Mouse (Mus musculus): ENCODE measurements around the gene Trp53tg5.

Trp53tg5 gene

GRCm38 (mm10) chr2:164496331-164496730, 22.8 kb upstream of the Trp53tg5 start:
- DNase-seq = no peak

- no peak for DNase-seq
These were observed 20.6 kb upstream of the Trp53tg5 start for GRCm38 (mm10) chr2:164494126-164494525.

GRCm38 (mm10) chr2:164487812-164488211, 14.3 kb upstream of the Trp53tg5 start:
- no peak for DNase-seq

GRCm38 (mm10) chr2:164487115-164487527, 13.6 kb upstream of the Trp53tg5 start:
- no peak for DNase-seq

- DNase-seq = peak; percentile 77 to 83
These were observed 13.0 kb upstream of the Trp53tg5 start for GRCm38 (mm10) chr2:164486258-164487114.

GRCm38 (mm10) chr2:164485681-164486257, 12.2 kb upstream of the Trp53tg5 start, which contains the start of gene Dbndd2:
Gene Dbndd2, plus strand, starts transcription at chr2:164486106.
- peak; percentile 79 to 90 for DNase-seq

GRCm38 (mm10) chr2:164470254-164470653, 3.3 kb downstream of the Trp53tg5 start:
- DNase-seq = peak; percentile 78 to 88

- no peak for DNase-seq
These were observed 6.7 kb downstream of the Trp53tg5 start for GRCm38 (mm10) chr2:164466787-164467186.

GRCm38 (mm10) chr2:164465161-164465560, 8.4 kb downstream of the Trp53tg5 start:
- DNase-seq = no peak

GRCm38 (mm10) chr2:164460745-164461551, 12.6 kb downstream of the Trp53tg5 start, which contains the start of gene Gm20458:
Gene Gm20458, plus strand, starts transcription at chr2:164460967.
- peak; percentile 97 to 99 for DNase-seq

GRCm38 (mm10) chr2:164458535-164458934, 15.0 kb downstream of the Trp53tg5 start:
- peak in 1 of 2 experiments; percentile 53 for DNase-seq

- DNase-seq = peak; percentile 81 to 84
These were observed 15.6 kb downstream of the Trp53tg5 start for GRCm38 (mm10) chr2:164457942-164458341.

GRCm38 (mm10) chr2:164456864-164457300, 16.6 kb downstream of the Trp53tg5 start, which contains the start of gene Sys1:
Gene Sys1, plus strand, starts transcription at chr2:164456964.
- peak; percentile 32 to 55 for DNase-seq

GRCm38 (mm10) chr2:164456413-164456812, 17.1 kb downstream of the Trp53tg5 start:
- DNase-seq = no peak

GRCm38 (mm10) chr2:164455421-164456190, 17.9 kb downstream of the Trp53tg5 start:
- DNase-seq = peak in 1 of 2 experiments; percentile 71

GRCm38 (mm10) chr2:164454846-164455245, 18.7 kb downstream of the Trp53tg5 start:
- peak; percentile 95 to 96 for DNase-seq

- DNase-seq = peak; percentile 42 to 68
These were observed 19.5 kb downstream of the Trp53tg5 start for GRCm38 (mm10) chr2:164453887-164454500.

- peak; percentile 34 to 73 for DNase-seq
These were observed 20.3 kb downstream of the Trp53tg5 start for GRCm38 (mm10) chr2:164453047-164453757.

- DNase-seq = peak in 1 of 2 experiments; percentile 56
These were observed 21.4 kb downstream of the Trp53tg5 start for GRCm38 (mm10) chr2:164452000-164452676.

Measured in kidney, postnatal 25 days (tissue).